Mouse (Mus musculus) hindbrain, embryonic 16.5 days (tissue): ENCODE results near the gene Peg10. TPM values are rescaled to one million over a fixed set of nuclear protein-coding genes. Genes with fewer than 3 reads are reported as not detected.
"Not testable (repeated sequence)": the region's sequence is repeated elsewhere in the genome, so short reads cannot be mapped to it uniquely, and the experiment has no call there.

Experiments used
- ATAC-seq: fragments of 200-750 bp; cut with Nextera tagmentation; 2 replicates; pipeline ENCODE4 v1.8.0; 2017; ENCODE audit warnings: moderate TSS enrichment, moderate library complexity
- H3K27ac ChIP-seq: fragments of 300-500 bp; sonication (generic); 2 replicates; pipeline ENCODE4 v1.5.1; 2014; ENCODE audit warnings: low read depth, mild to moderate bottlenecking, control low read depth, low read length, moderate library complexity
- H3K27me3 ChIP-seq: fragments of 300-500 bp; sonication (generic); replicated peaks from 2 replicates; pipeline ENCODE4 v1.6.1; 2014; ENCODE audit warnings: low read length; ENCODE audit not compliant: control insufficient read depth, insufficient read depth
- H3K36me3 ChIP-seq: fragments of 300-500 bp; sonication (generic); 2 replicates; pipeline ENCODE4 v1.6.1; 2014; ENCODE audit warnings: mild to moderate bottlenecking, low read length, moderate library complexity, mixed read lengths; ENCODE audit not compliant: control insufficient read depth, insufficient read depth
- H3K4me1 ChIP-seq: fragments of 300-500 bp; sonication (generic); 2 replicates; pipeline ENCODE4 v1.6.1; 2014; ENCODE audit warnings: low read depth, low read length; ENCODE audit not compliant: control insufficient read depth, insufficient read depth
- H3K4me2 ChIP-seq: fragments of 300-500 bp; sonication (generic); 2 replicates; pipeline ENCODE4 v1.6.1; 2014; ENCODE audit warnings: mild to moderate bottlenecking, low read length, control low read depth, moderate library complexity
- H3K4me3 ChIP-seq: fragments of 300-500 bp; sonication (generic); 2 replicates; pipeline ENCODE4 v1.5.1; 2014; ENCODE audit warnings: mild to moderate bottlenecking, low read length, control low read depth, moderate library complexity
- H3K9ac ChIP-seq: fragments of 300-500 bp; sonication (generic); 2 replicates; pipeline ENCODE4 v1.6.1; 2014; ENCODE audit warnings: low read depth, mild to moderate bottlenecking, control low read depth, low read length, moderate library complexity
- H3K9me3 ChIP-seq: fragments of 300-500 bp; sonication (generic); 2 replicates; pipeline ENCODE4 v1.6.1; 2014; ENCODE audit warnings: mild to moderate bottlenecking, low read length, moderate library complexity; ENCODE audit not compliant: control insufficient read depth
- WGBS: fragments of 180-500 bp; shearing (Covaris S2); extraction: QIAGEN DNeasy Blood & Tissue Kit; methylation state at CpG from one replicate; pipeline ENCODE4 v1.1.7; 2014; 5-methylcytosine and 5-hydroxymethylcytosine counted together
- polyA plus RNA-seq: library from polyadenylated mRNA; unstranded; fragments of >200 nt; fragmentation: Nextera tagmentation; extraction: Ambion mirVana; gene quantifications from 2 replicates; pipeline ENCODE4 v1.2.1, GENCODE M21; 2015

The Peg10 gene
- polyA plus RNA-seq, 1 experiment from 2014 or later: 4.6 TPM

DNA sequence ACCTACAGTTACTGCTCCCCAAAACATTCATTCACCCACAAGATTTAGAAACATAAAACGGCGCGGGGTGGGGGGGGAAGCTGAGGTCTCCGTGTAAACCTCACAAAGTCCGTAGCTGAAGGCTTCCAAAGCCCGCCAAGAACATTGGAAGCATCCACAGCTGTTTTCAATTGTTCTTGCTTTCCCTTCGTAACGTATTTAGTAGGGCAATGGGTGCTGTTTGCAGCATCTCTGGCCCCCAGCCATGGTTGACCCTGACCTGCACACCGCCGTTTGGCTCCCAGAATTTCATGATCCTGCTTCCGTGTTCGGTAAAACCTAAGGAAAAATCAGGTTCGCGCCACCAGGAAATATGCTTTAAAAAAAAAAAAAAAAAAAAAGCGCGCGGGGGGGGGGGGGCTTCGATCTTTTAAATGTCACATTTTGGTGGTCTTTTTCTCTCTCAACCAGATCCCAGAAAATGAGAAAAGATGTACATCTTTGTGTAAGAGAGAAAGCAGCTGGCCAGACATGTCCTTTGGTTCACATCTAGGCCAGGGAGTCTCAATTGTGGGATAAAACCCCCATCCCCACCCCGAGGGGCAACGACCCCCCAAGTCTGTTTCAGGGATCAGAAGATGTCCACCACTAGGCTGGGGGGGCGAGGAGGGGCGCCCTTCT is 940 bp upstream of the Peg10 start:
- Histone ChIP-seq H3K36me3 (no peaks in the 10 kb centered on the region), H3K9ac (peak overlapping the region; percentile 58), H3K27me3 (no peaks in the 10 kb centered on the region), H3K4me3 (peak overlapping the region; percentile 41), H3K4me1 (no peaks in the 10 kb centered on the region; the same call in none of the 2 replicates), H3K27ac (peak overlapping the region; percentile 60), H3K4me2 (peak overlapping the region; percentile 49), H3K9me3 (peaks cover 10% of the 10 kb centered on the region)
- no peak for ATAC-seq
- 49% methylated on average over 21 of the region's 22 CpGs for whole genome bisulfite sequencing

GRCm38 (mm10) chr6:4747677-4748505 is 785 bp downstream of the Peg10 start:
- Histone ChIP-seq H3K27ac (peak overlapping the region; percentile 29; the same call in 1 of the 2 replicates), H3K9ac (peak overlapping the region; percentile 53), H3K36me3 (no peaks in the 10 kb centered on the region), H3K4me1 (no peaks in the 10 kb centered on the region), H3K4me2 (peak overlapping the region; percentile 63), H3K4me3 (peak overlapping the region; percentile 43), H3K27me3 (no peaks in the 10 kb centered on the region), H3K9me3 (peaks cover 10% of the 10 kb centered on the region)
- peak; percentile 28; the same call in 1 of the 2 replicates for ATAC-seq
- WGBS: 57% methylated on average over 71 of the region's 71 CpGs

GRCm38 (mm10) chr6:4748506-4748961 is 1.4 kb downstream of the Peg10 start:
- H3K27ac ChIP-seq: 0 out of 2 replicates have a peak overlapping the region, but pooled peaks have one; percentile 23
- H3K9me3 ChIP-seq: peaks cover 10% of the 10 kb centered on the region
- ATAC-seq: peak; percentile 22
- WGBS: 44% methylated on average over 15 of the region's 15 CpGs
- peak overlapping the region; percentile 53 for H3K9ac ChIP-seq
- H3K4me3 ChIP-seq: peak overlapping the region; percentile 43
- peak overlapping the region; percentile 63 for H3K4me2 ChIP-seq
- H3K36me3 ChIP-seq: no peaks in the 10 kb centered on the region
- H3K4me1 ChIP-seq: no peaks in the 10 kb centered on the region
- no peaks in the 10 kb centered on the region for H3K27me3 ChIP-seq

GRCm38 (mm10) chr6:4749091-4749490 is 2.0 kb downstream of the Peg10 start:
- peaks cover 10% of the 10 kb centered on the region for H3K9me3 ChIP-seq
- no peak overlapping the region for H3K9ac ChIP-seq
- WGBS: 57% methylated on average over 22 of the region's 22 CpGs
- H3K27me3 ChIP-seq: no peaks in the 10 kb centered on the region
- no peaks in the 10 kb centered on the region for H3K36me3 ChIP-seq
- peak overlapping the region; percentile 43 for H3K4me3 ChIP-seq
- peak; percentile 95 for ATAC-seq
- H3K27ac ChIP-seq: no peak overlapping the region
- H3K4me2 ChIP-seq: peak overlapping the region; percentile 63
- no peaks in the 10 kb centered on the region for H3K4me1 ChIP-seq

DNA sequence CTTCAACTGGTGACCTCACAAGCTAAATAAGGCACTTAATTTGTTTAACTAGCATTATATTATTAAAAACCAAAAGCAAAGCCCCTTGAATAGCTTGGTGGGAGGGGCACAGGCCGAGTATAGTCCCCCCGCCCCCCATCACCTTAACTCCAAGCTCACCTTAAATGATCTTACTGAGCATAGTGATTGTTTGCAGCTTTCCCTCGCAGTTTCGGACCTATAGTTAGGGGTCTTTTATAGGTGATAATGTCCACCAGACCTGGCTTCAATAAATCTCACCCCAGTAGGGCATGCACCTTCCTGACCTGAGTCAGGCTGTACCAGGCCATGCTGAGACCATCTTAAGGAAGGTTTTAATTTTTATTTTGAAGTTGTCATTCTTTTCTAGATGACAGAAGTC is 4.2 kb downstream of the Peg10 start:
- WGBS: 87% methylated on average over 4 of the region's 4 CpGs
- no peak for ATAC-seq
- no peak overlapping the region for H3K9ac ChIP-seq
- H3K4me2 ChIP-seq: no peak overlapping the region
- H3K9me3 ChIP-seq: peaks cover 21% of the 10 kb centered on the region
- no peaks in the 10 kb centered on the region for H3K27me3 ChIP-seq
- no peak overlapping the region for H3K27ac ChIP-seq
- no peaks in the 10 kb centered on the region for H3K36me3 ChIP-seq
- no peaks in the 10 kb centered on the region for H3K4me1 ChIP-seq
- no peak overlapping the region for H3K4me3 ChIP-seq

DNA sequence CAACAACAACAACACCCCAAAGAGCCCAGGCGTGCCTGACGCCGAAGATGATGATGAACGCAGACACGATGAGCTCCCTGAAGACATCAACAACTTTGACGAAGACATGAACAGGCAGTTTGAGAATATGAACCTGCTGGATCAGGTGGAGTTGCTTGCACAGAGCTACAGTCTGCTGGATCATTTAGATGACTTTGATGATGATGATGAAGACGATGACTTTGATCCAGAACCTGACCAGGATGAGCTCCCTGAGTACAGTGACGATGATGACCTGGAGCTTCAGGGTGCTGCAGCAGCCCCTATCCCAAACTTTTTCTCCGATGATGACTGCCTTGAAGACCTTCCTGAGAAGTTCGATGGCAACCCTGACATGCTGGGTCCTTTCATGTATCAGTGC is 7.2 kb downstream of the Peg10 start:
- H3K36me3 ChIP-seq: no peaks in the 10 kb centered on the region; the same call in 1 of the 2 replicates
- no peak overlapping the region for H3K27ac ChIP-seq
- H3K9ac ChIP-seq: no peak overlapping the region
- 93% methylated on average over 10 of the region's 10 CpGs for WGBS
- H3K4me1 ChIP-seq: no peaks in the 10 kb centered on the region
- ATAC-seq: no peak
- peaks cover 12% of the 10 kb centered on the region for H3K9me3 ChIP-seq
- H3K4me3 ChIP-seq: no peak overlapping the region
- no peak overlapping the region for H3K4me2 ChIP-seq
- no peaks in the 10 kb centered on the region for H3K27me3 ChIP-seq

DNA sequence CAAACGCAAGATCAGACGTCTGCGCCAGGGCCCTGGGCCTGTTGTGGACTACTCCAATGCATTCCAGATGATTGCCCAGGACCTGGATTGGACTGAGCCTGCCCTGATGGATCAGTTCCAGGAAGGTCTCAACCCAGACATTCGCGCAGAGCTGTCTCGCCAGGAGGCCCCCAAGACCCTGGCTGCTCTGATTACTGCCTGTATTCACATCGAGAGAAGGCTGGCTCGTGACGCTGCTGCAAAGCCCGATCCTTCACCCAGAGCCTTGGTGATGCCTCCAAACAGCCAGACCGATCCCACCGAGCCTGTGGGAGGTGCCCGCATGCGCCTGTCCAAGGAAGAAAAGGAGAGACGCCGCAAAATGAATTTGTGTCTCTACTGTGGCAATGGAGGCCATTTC is 7.8 kb downstream of the Peg10 start:
- Histone ChIP-seq H3K4me2 (no peak overlapping the region), H3K9me3 (peaks cover 12% of the 10 kb centered on the region), H3K27me3 (no peaks in the 10 kb centered on the region), H3K4me3 (no peak overlapping the region), H3K27ac (no peak overlapping the region), H3K9ac (no peak overlapping the region), H3K36me3 (no peaks in the 10 kb centered on the region; the same call in 1 of the 2 replicates), H3K4me1 (no peaks in the 10 kb centered on the region)
- 96% methylated on average over 16 of the region's 16 CpGs for WGBS
- ATAC-seq: no peak

DNA sequence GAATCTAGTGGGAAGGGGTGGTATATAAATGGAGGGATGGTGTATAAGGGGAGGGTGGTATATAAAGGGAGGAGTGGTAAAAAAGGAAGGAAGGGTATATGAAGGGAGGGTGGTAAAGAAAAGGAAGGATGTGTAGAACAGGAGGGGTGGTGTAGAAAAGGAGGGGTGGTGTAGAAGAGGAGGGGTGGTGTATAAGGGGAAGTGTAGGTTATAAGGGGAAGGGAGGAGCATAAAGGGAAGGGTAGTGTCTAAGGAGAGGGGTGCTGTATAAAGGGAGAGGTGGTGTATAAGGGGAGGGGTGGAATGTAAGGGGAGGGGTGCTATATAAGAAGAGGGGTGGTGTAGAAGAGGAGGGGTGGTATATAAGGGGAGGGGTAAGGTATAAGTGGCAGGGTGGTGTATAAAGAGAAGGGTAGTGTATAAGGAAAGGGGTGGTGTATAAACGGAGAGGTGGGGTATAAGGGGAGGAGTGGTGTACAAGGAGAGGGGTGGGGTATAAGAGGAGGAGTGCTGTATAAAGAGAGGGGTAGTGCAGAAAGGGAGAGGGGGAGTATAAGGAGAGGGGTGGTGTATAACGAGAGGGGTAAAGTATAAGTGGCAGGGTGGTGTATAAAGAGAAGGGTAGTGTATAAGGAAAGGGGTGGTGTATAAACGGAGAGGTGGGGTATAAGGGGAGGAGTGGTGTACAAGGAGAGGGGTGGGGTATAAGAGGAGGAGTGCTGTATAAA is 14.5 kb downstream of the Peg10 start:
- H3K4me3 ChIP-seq, H3K27ac ChIP-seq, H3K36me3 ChIP-seq, H3K9me3 ChIP-seq, H3K27me3 ChIP-seq, H3K9ac ChIP-seq, H3K4me2 ChIP-seq, H3K4me1 ChIP-seq: not testable (repeated sequence)
- 36% methylated on average over 3 of the region's 3 CpGs for WGBS
- peak; percentile 38; the same call in 1 of the 2 replicates for ATAC-seq

- H3K4me3 ChIP-seq: no peak overlapping the region
- peak; percentile 98 for ATAC-seq
- WGBS: 53% methylated on average over 2 of the region's 2 CpGs
- H3K9me3 ChIP-seq: no peaks in the 10 kb centered on the region
- no peaks in the 10 kb centered on the region for H3K4me1 ChIP-seq
- H3K27ac ChIP-seq: no peak overlapping the region
- no peaks in the 10 kb centered on the region for H3K36me3 ChIP-seq
- no peak overlapping the region for H3K9ac ChIP-seq
- no peaks in the 10 kb centered on the region for H3K27me3 ChIP-seq
- no peak overlapping the region for H3K4me2 ChIP-seq
Measured at GRCm38 (mm10) chr6:4762252-4762651, 15.1 kb downstream of the Peg10 start.
